Mouse (Mus musculus): ENCODE data around the gene C1galt1c1. TPM values are rescaled to one million over a fixed set of nuclear protein-coding genes. Genes with fewer than 3 reads are reported as not detected.
A peak's percentile ranks its signal among the peaks of the same experiment; 100 is the strongest.

Gene C1galt1c1
- 0.50 and 1.2 TPM in 2 replicates for polyA plus RNA-seq (2012; ENCODE audit: insufficient read depth, low replicate concordance)

GRCm38 (mm10) chrX:38634801-38635637, at the start of gene C1galt1c1:
Gene C1galt1c1 (minus strand): TSS chrX:38635087.
- no peaks in the 10 kb centered on the region for H3K9me3 ChIP-seq
- H3K36me3 ChIP-seq (replicated peaks; ENCODE audit: low read length), result peaks cover 10% of the 10 kb centered on the region
- H3K27me3 ChIP-seq (replicated peaks), result peaks cover 3% of the 10 kb centered on the region
- TF ChIP-seq GATA1 (IDR thresholded peaks at IDR 0.05; ENCODE audit: borderline replicate concordance, low read length) (no peak), FLI1 (IDR thresholded peaks at IDR 0.05; ENCODE audit: low read length) (no peak)
- H3K4me3 ChIP-seq (replicated peaks), result peak within 1 kb of the TSS; percentile 94
- peaks cover 14% of the 10 kb centered on the region; the same call in 1 of the 2 replicates for H3K4me1 ChIP-seq

GRCm38 (mm10) chrX:38681972-38682371, 47.1 kb upstream of the C1galt1c1 start:
- H3K36me3 ChIP-seq (replicated peaks; ENCODE audit: low read length), result no peaks in the 10 kb centered on the region
- TF ChIP-seq GATA1 (IDR thresholded peaks at IDR 0.05; ENCODE audit: borderline replicate concordance, low read length) (no peak), FLI1 (IDR thresholded peaks at IDR 0.05; ENCODE audit: low read length) (no peak)
- peaks cover 4% of the 10 kb centered on the region; the same call in 1 of the 2 replicates for H3K9me3 ChIP-seq
- no peak overlapping the region for H3K4me3 ChIP-seq (replicated peaks)
- H3K27me3 ChIP-seq (replicated peaks), result peaks cover 1% of the 10 kb centered on the region
- H3K4me1 ChIP-seq, result no peaks in the 10 kb centered on the region

- H3K9me3 ChIP-seq, result no peaks in the 10 kb centered on the region
- no peak overlapping the region for H3K4me3 ChIP-seq (replicated peaks)
- no peaks in the 10 kb centered on the region for H3K4me1 ChIP-seq
- no peak for TF ChIP-seq GATA1 (IDR thresholded peaks at IDR 0.05; ENCODE audit: borderline replicate concordance, low read length)
- no peaks in the 10 kb centered on the region for H3K36me3 ChIP-seq (replicated peaks; ENCODE audit: low read length)
- H3K27me3 ChIP-seq (replicated peaks), result peaks cover 1% of the 10 kb centered on the region
These were observed 34.4 kb upstream of the C1galt1c1 start for GRCm38 (mm10) chrX:38669111-38669903.

- no peak for TF ChIP-seq FLI1 (IDR thresholded peaks at IDR 0.05; ENCODE audit: low read length)
- TF ChIP-seq GATA1 (IDR thresholded peaks at IDR 0.05; ENCODE audit: borderline replicate concordance, low read length), result no peak
- H3K36me3 ChIP-seq (replicated peaks; ENCODE audit: low read length), result no peaks in the 10 kb centered on the region
- no peaks in the 10 kb centered on the region for H3K4me1 ChIP-seq
- no peak overlapping the region for H3K4me3 ChIP-seq (replicated peaks)
- peaks cover 7% of the 10 kb centered on the region for H3K27me3 ChIP-seq (replicated peaks)
- peaks cover 16% of the 10 kb centered on the region for H3K9me3 ChIP-seq
These were observed 21.5 kb upstream of the C1galt1c1 start for GRCm38 (mm10) chrX:38656206-38656883.

- H3K9me3 ChIP-seq, result peaks cover 16% of the 10 kb centered on the region
- peaks cover 7% of the 10 kb centered on the region for H3K27me3 ChIP-seq (replicated peaks)
- TF ChIP-seq FLI1 (IDR thresholded peaks at IDR 0.05; ENCODE audit: low read length) (no peak), GATA1 (IDR thresholded peaks at IDR 0.05; ENCODE audit: borderline replicate concordance, low read length) (no peak)
- H3K36me3 ChIP-seq (replicated peaks; ENCODE audit: low read length), result no peaks in the 10 kb centered on the region
- no peaks in the 10 kb centered on the region for H3K4me1 ChIP-seq
- no peak overlapping the region for H3K4me3 ChIP-seq (replicated peaks)
These were observed 19.8 kb upstream of the C1galt1c1 start for GRCm38 (mm10) chrX:38654681-38655080.

GRCm38 (mm10) chrX:38653181-38653580, 18.3 kb upstream of the C1galt1c1 start:
- no peaks in the 10 kb centered on the region for H3K36me3 ChIP-seq (replicated peaks; ENCODE audit: low read length)
- H3K4me1 ChIP-seq, result no peaks in the 10 kb centered on the region
- peaks cover 16% of the 10 kb centered on the region for H3K9me3 ChIP-seq
- H3K27me3 ChIP-seq (replicated peaks), result peaks cover 7% of the 10 kb centered on the region
- TF ChIP-seq FLI1 (IDR thresholded peaks at IDR 0.05; ENCODE audit: low read length), result no peak
- no peak for TF ChIP-seq GATA1 (IDR thresholded peaks at IDR 0.05; ENCODE audit: borderline replicate concordance, low read length)
- no peak overlapping the region for H3K4me3 ChIP-seq (replicated peaks)

GRCm38 (mm10) chrX:38651167-38651566, 16.3 kb upstream of the C1galt1c1 start:
- H3K4me3 ChIP-seq (replicated peaks), result no peak overlapping the region
- H3K27me3 ChIP-seq (replicated peaks), result peaks cover 6% of the 10 kb centered on the region
- H3K9me3 ChIP-seq, result peaks cover 16% of the 10 kb centered on the region
- H3K4me1 ChIP-seq, result no peaks in the 10 kb centered on the region
- no peak for TF ChIP-seq FLI1 (IDR thresholded peaks at IDR 0.05; ENCODE audit: low read length)
- no peak for TF ChIP-seq GATA1 (IDR thresholded peaks at IDR 0.05; ENCODE audit: borderline replicate concordance, low read length)
- H3K36me3 ChIP-seq (replicated peaks; ENCODE audit: low read length), result no peaks in the 10 kb centered on the region

- no peak overlapping the region for H3K4me3 ChIP-seq (replicated peaks)
- H3K27me3 ChIP-seq (replicated peaks), result peaks cover 6% of the 10 kb centered on the region
- no peak for TF ChIP-seq GATA1 (IDR thresholded peaks at IDR 0.05; ENCODE audit: borderline replicate concordance, low read length)
- no peak for TF ChIP-seq FLI1 (IDR thresholded peaks at IDR 0.05; ENCODE audit: low read length)
- no peaks in the 10 kb centered on the region for H3K4me1 ChIP-seq
- H3K9me3 ChIP-seq, result peaks cover 16% of the 10 kb centered on the region
- no peaks in the 10 kb centered on the region for H3K36me3 ChIP-seq (replicated peaks; ENCODE audit: low read length)
These were observed 15.6 kb upstream of the C1galt1c1 start for GRCm38 (mm10) chrX:38650404-38651039.

- Histone ChIP-seq H3K27me3 (replicated peaks) (peaks cover 4% of the 10 kb centered on the region), H3K9me3 (no peaks in the 10 kb centered on the region), H3K4me3 (replicated peaks) (no peak overlapping the region), H3K36me3 (replicated peaks; ENCODE audit: low read length) (no peaks in the 10 kb centered on the region), H3K4me1 (no peaks in the 10 kb centered on the region)
- TF ChIP-seq FLI1 (IDR thresholded peaks at IDR 0.05; ENCODE audit: low read length), result no peak
- no peak for TF ChIP-seq GATA1 (IDR thresholded peaks at IDR 0.05; ENCODE audit: borderline replicate concordance, low read length)
These were observed 7.3 kb upstream of the C1galt1c1 start for GRCm38 (mm10) chrX:38642183-38642582.
